Mouse (Mus musculus): Measurements from ENCODE around the gene Nif3l1. TPM values are rescaled to one million over a fixed set of nuclear protein-coding genes. Genes with fewer than 3 reads are reported as not detected.

The Nif3l1 gene
- 34.5 and 40.8 TPM in 2 replicates for total RNA-seq (2012; rRNA removed)
- 70.1 and 107 TPM in 2 replicates for total RNA-seq (2014; rRNA removed)
- polyA plus RNA-seq (2012; ENCODE audit: insufficient read length, low read depth) = 39.6 and 43.5 TPM in 2 replicates

- peaks cover 28 to 64% of the 10 kb centered on the region in 2 experiments for H3K36me3 ChIP-seq (replicated peaks in 1 of 2; ENCODE audit: control insufficient read depth in 1 of 2, insufficient read depth in 1 of 2, low read length in 1 of 2)
Measured at GRCm38 (mm10) chr1:58445143-58445722, at the start of gene Nif3l1, which contains the start of gene Ppil3. Gene Nif3l1, plus strand, starts transcription at chr1:58445151. Gene Ppil3, minus strand, starts transcription at chr1:58445486.

DNA sequence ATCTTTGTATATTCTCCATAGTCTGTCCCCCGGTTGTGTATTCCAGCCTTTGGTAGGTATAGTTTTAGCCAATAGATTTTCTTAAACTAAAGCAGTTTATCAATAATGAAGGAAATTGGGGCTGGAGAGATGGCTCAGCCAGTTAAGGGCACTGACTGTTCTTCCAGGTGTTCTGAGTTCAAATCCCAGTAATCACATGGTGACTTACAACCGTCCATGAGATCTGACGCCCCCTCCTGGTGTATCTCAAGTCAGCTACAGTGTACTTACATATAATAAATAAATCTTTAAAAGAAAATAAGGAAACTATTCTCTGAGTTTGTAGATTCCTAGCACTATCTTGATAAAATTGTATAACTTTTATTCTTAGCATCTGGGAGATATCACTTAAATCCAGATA is 49.6 kb upstream of the Nif3l1 start:
- in situ Hi-C loops (cut with MboI; ENCODE audit: low pct_ligation_motif_present, low pct_unique_long_range_greater_than_20kb, low sequenced_read_pairs) (no loop called here), dilution Hi-C loops (cut with MboI; ENCODE audit: extremely low pct_ligation_motif_present, extremely low pct_unique_long_range_greater_than_20kb, low sequenced_read_pairs) (no loop called here)
- H3K9ac ChIP-seq (ENCODE audit: insufficient read depth, low read depth) = no peak overlapping the region
- H3K9me3 ChIP-seq (replicated peaks; ENCODE audit: low read length) = no peaks in the 10 kb centered on the region
- H3K4me3 ChIP-seq (replicated peaks in 1 of 3; ENCODE audit: low read depth in 2 of 3, low read length in 2 of 3, poor library complexity in 1 of 3) = no peak overlapping the region
- H3K36me3 ChIP-seq (replicated peaks in 1 of 2; ENCODE audit: control insufficient read depth in 1 of 2, insufficient read depth in 1 of 2, low read length in 1 of 2) = peaks cover 35 to 55% of the 10 kb centered on the region in 2 experiments
- DNase-seq (ENCODE audit: extremely low read depth) = no peak
- no peak overlapping the region for H3K27ac ChIP-seq (ENCODE audit: insufficient read depth, low read depth)
- H3K4me2 ChIP-seq (ENCODE audit: insufficient read depth, low read depth, poor library complexity, severe bottlenecking) = no peak overlapping the region
- 0 out of 4 replicates have a peak, but pooled peaks of 1 of the 2 experiments have one; percentile 3 for TF ChIP-seq CTCF (conservative IDR thresholded peaks at IDR 0.05 in 1 of 2, IDR thresholded peaks at IDR 0.05 in 1 of 2; ENCODE audit: low read depth in 2 of 2, low read length in 2 of 2)
- no peak for TF ChIP-seq GABPA (IDR thresholded peaks at IDR 0.05; ENCODE audit: insufficient replicate concordance, low read depth, low read length)
- no peaks in the 10 kb centered on the region for H3K27me3 ChIP-seq (replicated peaks)
- peaks cover 4 to 27% of the 10 kb centered on the region in 2 experiments; a peak in 3 of 4 replicates for H3K4me1 ChIP-seq (ENCODE audit: control insufficient read depth in 1 of 2, insufficient read depth in 2 of 2)
- H3K79me2 ChIP-seq (replicated peaks; ENCODE audit: control insufficient read depth, extremely low read depth, insufficient read depth, poor library complexity, severe bottlenecking) = peaks cover 57% of the 10 kb centered on the region

More at GRCm38 (mm10) chr1:58445143-58445722, at the start of gene Nif3l1, which contains the start of gene Ppil3:
- Histone ChIP-seq H3K4me1 (ENCODE audit: control insufficient read depth in 1 of 2, insufficient read depth in 2 of 2) (peaks cover 5 to 24% of the 10 kb centered on the region in 2 experiments), H3K4me3 (replicated peaks in 1 of 3; ENCODE audit: low read depth in 2 of 3, low read length in 2 of 3, poor library complexity in 1 of 3) (peak within 1 kb of the TSS; percentile 69 to 82 (median 74)), H3K4me2 (ENCODE audit: insufficient read depth, low read depth, poor library complexity, severe bottlenecking) (peak within 1 kb of the TSS; percentile 81), H3K27ac (ENCODE audit: insufficient read depth, low read depth) (peak within 1 kb of the TSS; percentile 69; the same call in 1 of the 2 replicates), H3K9ac (ENCODE audit: insufficient read depth, low read depth) (peak within 1 kb of the TSS; percentile 65), H3K27me3 (replicated peaks) (no peaks in the 10 kb centered on the region), H3K9me3 (replicated peaks; ENCODE audit: low read length) (no peaks in the 10 kb centered on the region), H3K79me2 (replicated peaks; ENCODE audit: control insufficient read depth, extremely low read depth, insufficient read depth, poor library complexity, severe bottlenecking) (peaks cover 37% of the 10 kb centered on the region)
- dilution Hi-C loops (cut with MboI; ENCODE audit: extremely low pct_ligation_motif_present, extremely low pct_unique_long_range_greater_than_20kb, low sequenced_read_pairs) (no loop called here), in situ Hi-C loops (cut with MboI; ENCODE audit: low pct_ligation_motif_present, low pct_unique_long_range_greater_than_20kb, low sequenced_read_pairs) (no loop called here)
- TF ChIP-seq ZC3H11A (IDR thresholded peaks at IDR 0.05; ENCODE audit: low read depth, low read length) (no peak), GABPA (IDR thresholded peaks at IDR 0.05; ENCODE audit: insufficient replicate concordance, low read depth, low read length) (peak; percentile 40; the same call in 1 of the 2 replicates), TBP (conservative IDR thresholded peaks at IDR 0.05; ENCODE audit: low read depth, low read length) (peak; percentile 83; the same call in 1 of the 2 replicates), MAX (IDR thresholded peaks at IDR 0.05; ENCODE audit: low read length) (peak; percentile 42; the same call in 1 of the 2 replicates), JUN (IDR thresholded peaks at IDR 0.05; ENCODE audit: insufficient read depth, low read depth, low read length) (no peak), POLR2AphosphoS2 (IDR thresholded peaks at IDR 0.05; ENCODE audit: low read depth, low read length) (peak; percentile 92; the same call in 1 of the 2 replicates), IRF4 (IDR thresholded peaks at IDR 0.05; ENCODE audit: low read depth, low read length) (peak; percentile 77), SIN3A (IDR thresholded peaks at IDR 0.05; ENCODE audit: low read length) (peak; percentile 96), USF2 (conservative IDR thresholded peaks at IDR 0.05; ENCODE audit: low read depth, low read length) (no peak), MXI1 (IDR thresholded peaks at IDR 0.05; ENCODE audit: low read depth, low read length) (peak; percentile 77), RAD21 (IDR thresholded peaks at IDR 0.05; ENCODE audit: low read depth, low read length) (no peak), TCF12 (IDR thresholded peaks at IDR 0.05; ENCODE audit: low read depth, low read length) (peak; percentile 88), MAZ (IDR thresholded peaks at IDR 0.05; ENCODE audit: low read depth, low read length) (peak; percentile 88), ELF1 (IDR thresholded peaks at IDR 0.05; ENCODE audit: low read depth, low read length) (peak; percentile 91), NRF1 (IDR thresholded peaks at IDR 0.05; ENCODE audit: low read depth, low read length) (peak; percentile 24; the same call in 1 of the 2 replicates), NELFE (IDR thresholded peaks at IDR 0.05; ENCODE audit: low read depth, low read length) (peak; percentile 90), ETS1 (conservative IDR thresholded peaks at IDR 0.05; ENCODE audit: low read depth, low read length) (0 out of 2 replicates have a peak, but pooled peaks have one; percentile 31), BHLHE40 (IDR thresholded peaks at IDR 0.05; ENCODE audit: low read depth, low read length) (peak; percentile 44; the same call in 1 of the 2 replicates), MEF2A (IDR thresholded peaks at IDR 0.05; ENCODE audit: borderline replicate concordance, low read depth, low read length) (peak; percentile 79; the same call in 1 of the 2 replicates), CHD2 (IDR thresholded peaks at IDR 0.05; ENCODE audit: low read length) (peak; percentile 82), UBTF (IDR thresholded peaks at IDR 0.05; ENCODE audit: low read depth, low read length) (peak; percentile 80; the same call in 1 of the 2 replicates), MYC (IDR thresholded peaks at IDR 0.05; ENCODE audit: low read depth, low read length) (peak; percentile 81), EP300 (IDR thresholded peaks at IDR 0.05; ENCODE audit: low read length) (no peak), ZMIZ1 (IDR thresholded peaks at IDR 0.05; ENCODE audit: low read depth, low read length) (peak; percentile 68; the same call in 1 of the 2 replicates), HCFC1 (IDR thresholded peaks at IDR 0.05; ENCODE audit: low read depth, low read length) (peak; percentile 95), POLR2A (IDR thresholded peaks at IDR 0.05; ENCODE audit: low read depth, low read length) (peak; percentile 89), ZKSCAN1 (IDR thresholded peaks at IDR 0.05; ENCODE audit: borderline replicate concordance, low read depth, low read length) (no peak), PAX5 (IDR thresholded peaks at IDR 0.05; ENCODE audit: low read length) (no peak), KAT2A (IDR thresholded peaks at IDR 0.05; ENCODE audit: insufficient replicate concordance, low read length) (peak; percentile 91)
- DNase-seq (ENCODE audit: extremely low read depth) = peak; percentile 95
